Mouse (Mus musculus) kidney, embryonic 16.5 days (tissue): ENCODE measurements around the gene Mettl26. TPM values are rescaled to one million over a fixed set of nuclear protein-coding genes. Genes with fewer than 3 reads are reported as not detected.

Source experiments
- ATAC-seq: fragments of 200-750 bp; cut with Nextera tagmentation; 2 replicates; pipeline ENCODE4 v1.8.0; 2017; ENCODE audit warnings: moderate TSS enrichment; ENCODE audit not compliant: low FRiP score, low TSS enrichment
- H3K27ac ChIP-seq: fragments of 300-500 bp; sonication (generic); 2 replicates; pipeline ENCODE4 v1.5.1; 2014; ENCODE audit warnings: low read length
- H3K27me3 ChIP-seq: fragments of 300-500 bp; sonication (generic); 2 replicates; pipeline ENCODE4 v1.6.1; 2014; ENCODE audit warnings: low read length, control low read depth, mixed read lengths; ENCODE audit not compliant: insufficient read depth
- H3K36me3 ChIP-seq: fragments of 300-500 bp; sonication (generic); 2 replicates; pipeline ENCODE4 v1.6.1; 2014; ENCODE audit warnings: low read length, control low read depth, mixed read lengths; ENCODE audit not compliant: insufficient read depth
- H3K4me1 ChIP-seq: fragments of 300-500 bp; sonication (generic); 2 replicates; pipeline ENCODE4 v1.6.1; 2014; ENCODE audit warnings: low read length, control low read depth, mixed read lengths; ENCODE audit not compliant: insufficient read depth
- H3K4me2 ChIP-seq: fragments of 300-500 bp; sonication (generic); replicated peaks from 2 replicates; pipeline ENCODE4 v1.6.1; 2014; ENCODE audit warnings: low read depth, low read length
- H3K4me3 ChIP-seq: fragments of 300-500 bp; sonication (generic); 2 replicates; pipeline ENCODE4 v1.5.1; 2014; ENCODE audit warnings: mild to moderate bottlenecking, low read length
- H3K9ac ChIP-seq: fragments of 300-500 bp; sonication (generic); replicated peaks from 2 replicates; pipeline ENCODE4 v1.6.1; 2014; ENCODE audit warnings: low read length
- H3K9me3 ChIP-seq: fragments of 300-500 bp; sonication (generic); 2 replicates; pipeline ENCODE4 v1.6.1; 2016; ENCODE audit warnings: low read length, control low read depth
- WGBS: fragments of 180-500 bp; shearing (Covaris S2); extraction: QIAGEN DNeasy Blood & Tissue Kit; methylation state at CpG from one replicate; pipeline ENCODE4 v1.1.7; 2014; 5-methylcytosine and 5-hydroxymethylcytosine counted together
- polyA plus RNA-seq: library from polyadenylated mRNA; unstranded; fragments of >200 nt; fragmentation: Nextera tagmentation; extraction: Ambion mirVana; gene quantifications from 2 replicates; pipeline ENCODE4 v1.2.1, GENCODE M21; 2015

Mettl26 gene
- polyA plus RNA-seq, 1 experiment from 2014 or later = 100 TPM

GRCm38 (mm10) chr17:25836397-25837075, 38.3 kb upstream of the Mettl26 start:
- H3K4me3 ChIP-seq = peak overlapping the region; percentile 42
- H3K4me1 ChIP-seq = peaks cover 46% of the 10 kb centered on the region
- peak overlapping the region; percentile 79 for H3K4me2 ChIP-seq
- WGBS = 13% methylated on average over 23 of the region's 23 CpGs
- H3K27me3 ChIP-seq = no peaks in the 10 kb centered on the region
- peak overlapping the region; percentile 81 for H3K27ac ChIP-seq
- H3K9ac ChIP-seq = peak overlapping the region; percentile 71
- H3K9me3 ChIP-seq = no peaks in the 10 kb centered on the region
- peaks cover 37% of the 10 kb centered on the region for H3K36me3 ChIP-seq
- no peak for ATAC-seq

- Histone ChIP-seq H3K36me3 (peaks cover 41% of the 10 kb centered on the region), H3K4me3 (peak within 1 kb of the TSS; percentile 42), H3K9me3 (no peaks in the 10 kb centered on the region), H3K27me3 (no peaks in the 10 kb centered on the region), H3K4me2 (peak within 1 kb of the TSS; percentile 79), H3K4me1 (peaks cover 41% of the 10 kb centered on the region), H3K9ac (peak within 1 kb of the TSS; percentile 71), H3K27ac (peak within 1 kb of the TSS; percentile 81)
- peak; percentile 18 for ATAC-seq
- WGBS = 2% methylated on average over 29 of the region's 29 CpGs
Measured at GRCm38 (mm10) chr17:25837076-25837410, 37.8 kb upstream of the Mettl26 start, which contains the start of gene Rhbdl1. Rhbdl1 (minus strand) TSS chr17:25837295.

- Histone ChIP-seq H3K4me3 (peak overlapping the region; percentile 42), H3K4me1 (peaks cover 40% of the 10 kb centered on the region)
Measured at GRCm38 (mm10) chr17:25837533-25837932, 37.3 kb upstream of the Mettl26 start.

GRCm38 (mm10) chr17:25838904-25839303, 36.0 kb upstream of the Mettl26 start:
- Histone ChIP-seq H3K4me1 (peaks cover 48% of the 10 kb centered on the region), H3K9me3 (no peaks in the 10 kb centered on the region), H3K9ac (no peak overlapping the region), H3K4me2 (no peak overlapping the region), H3K27me3 (no peaks in the 10 kb centered on the region), H3K4me3 (no peak overlapping the region), H3K36me3 (peaks cover 48% of the 10 kb centered on the region), H3K27ac (no peak overlapping the region)
- 89% methylated on average over 4 of the region's 4 CpGs for WGBS
- no peak for ATAC-seq

More at GRCm38 (mm10) chr17:25837533-25837932, 37.3 kb upstream of the Mettl26 start:
- Histone ChIP-seq H3K9ac (peak overlapping the region; percentile 71; the same call in 1 of the 2 replicates), H3K9me3 (no peaks in the 10 kb centered on the region), H3K27ac (peak overlapping the region; percentile 81), H3K27me3 (no peaks in the 10 kb centered on the region), H3K4me2 (peak overlapping the region; percentile 79), H3K36me3 (peaks cover 46% of the 10 kb centered on the region)
- ATAC-seq = no peak
- WGBS = 62% methylated on average over 3 of the region's 3 CpGs

- Histone ChIP-seq H3K36me3 (peaks cover 48% of the 10 kb centered on the region), H3K27ac (no peak overlapping the region; the same call in 1 of the 2 replicates), H3K4me3 (no peak overlapping the region), H3K9me3 (no peaks in the 10 kb centered on the region), H3K27me3 (no peaks in the 10 kb centered on the region), H3K4me1 (peaks cover 42% of the 10 kb centered on the region), H3K9ac (no peak overlapping the region), H3K4me2 (no peak overlapping the region)
- no peak for ATAC-seq
- 80% methylated on average over 14 of the region's 14 CpGs for WGBS
Measured at GRCm38 (mm10) chr17:25839455-25840235, 35.2 kb upstream of the Mettl26 start.

DNA sequence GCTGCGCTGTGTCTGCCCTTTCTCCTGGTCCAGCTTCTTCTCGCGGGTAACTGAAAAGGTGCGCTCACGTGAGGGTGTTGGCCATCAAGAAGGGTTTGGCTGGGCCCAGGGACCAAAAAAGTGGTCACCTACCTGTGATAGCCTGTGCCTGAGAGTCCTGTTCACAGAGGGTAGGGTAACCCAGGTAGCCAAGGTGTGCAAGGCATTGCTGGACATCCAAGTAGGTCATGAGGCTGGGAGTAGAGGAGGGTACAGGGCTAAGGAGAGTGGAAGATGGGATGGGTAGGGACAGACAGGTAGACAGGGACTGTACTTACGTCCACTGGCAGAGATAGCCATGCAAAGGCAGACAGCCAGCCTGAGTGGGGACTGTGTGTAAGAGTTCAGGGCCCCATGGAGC, 34.4 kb upstream of the Mettl26 start:
- H3K9me3 ChIP-seq = no peaks in the 10 kb centered on the region
- peaks cover 48% of the 10 kb centered on the region for H3K36me3 ChIP-seq
- H3K27ac ChIP-seq = no peak overlapping the region
- WGBS = 96% methylated on average over 6 of the region's 6 CpGs
- no peak for ATAC-seq
- peaks cover 40% of the 10 kb centered on the region for H3K4me1 ChIP-seq
- H3K4me2 ChIP-seq = no peak overlapping the region
- no peaks in the 10 kb centered on the region for H3K27me3 ChIP-seq
- H3K9ac ChIP-seq = no peak overlapping the region
- H3K4me3 ChIP-seq = no peak overlapping the region

- Histone ChIP-seq H3K36me3 (peaks cover 50% of the 10 kb centered on the region), H3K9me3 (no peaks in the 10 kb centered on the region), H3K4me1 (peaks cover 33% of the 10 kb centered on the region), H3K27me3 (no peaks in the 10 kb centered on the region), H3K4me2 (no peak within 1 kb of the TSS), H3K27ac (no peak within 1 kb of the TSS), H3K9ac (no peak within 1 kb of the TSS), H3K4me3 (no peak within 1 kb of the TSS)
- no peak for ATAC-seq
- WGBS = 92% methylated on average over 22 of the region's 22 CpGs
Measured at GRCm38 (mm10) chr17:25841117-25841880, 33.6 kb upstream of the Mettl26 start, which contains the start of gene Gm20683. Gm20683 (minus strand) TSS chr17:25841763.

DNA sequence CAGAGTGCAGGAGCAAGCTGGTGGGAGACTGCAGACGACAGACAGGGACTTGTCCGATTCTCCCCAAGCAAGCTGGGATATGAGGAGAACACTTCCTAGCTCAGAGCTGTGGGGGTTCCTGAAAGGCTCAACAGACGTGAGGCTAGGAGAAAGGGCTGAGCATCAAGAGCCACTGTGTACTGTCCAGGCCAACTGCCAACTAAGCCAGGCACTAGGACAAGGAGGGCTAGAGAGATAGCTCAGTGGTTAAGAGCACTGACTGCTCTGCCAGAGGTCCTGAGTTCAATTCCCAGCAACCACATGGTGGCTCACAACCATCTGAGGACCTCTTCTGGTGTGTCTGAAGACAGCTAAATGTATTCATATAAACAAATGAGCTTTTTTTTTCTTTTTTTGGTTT, 32.4 kb upstream of the Mettl26 start:
- Histone ChIP-seq H3K27ac (no peak overlapping the region), H3K36me3 (peaks cover 49% of the 10 kb centered on the region), H3K27me3 (no peaks in the 10 kb centered on the region), H3K4me3 (no peak overlapping the region), H3K4me2 (no peak overlapping the region), H3K9me3 (no peaks in the 10 kb centered on the region), H3K9ac (no peak overlapping the region), H3K4me1 (peaks cover 21% of the 10 kb centered on the region)
- 72% methylated on average over 3 of the region's 3 CpGs for WGBS
- ATAC-seq = no peak

DNA sequence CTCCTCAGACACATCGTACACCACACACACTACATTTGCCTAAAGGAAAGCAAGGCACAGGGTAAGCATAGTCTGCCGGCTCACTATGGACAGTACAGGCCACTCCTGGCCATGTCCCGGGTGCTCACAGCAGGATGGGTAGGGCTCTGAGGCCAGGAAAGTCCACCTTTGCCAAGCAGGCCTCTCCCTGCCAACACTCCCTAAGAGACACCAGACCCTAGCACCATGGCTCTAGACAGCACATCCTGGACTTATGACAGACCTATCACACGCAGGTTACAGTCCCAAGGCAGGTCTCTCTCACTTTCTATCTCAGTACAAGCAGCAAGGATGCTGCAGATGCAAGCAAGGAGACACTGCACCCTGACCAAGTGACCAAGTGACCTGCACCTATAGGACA, 31.8 kb upstream of the Mettl26 start:
- H3K36me3 ChIP-seq = peaks cover 49% of the 10 kb centered on the region
- H3K4me3 ChIP-seq = peak overlapping the region; percentile 75
- peaks cover 16% of the 10 kb centered on the region for H3K4me1 ChIP-seq
- H3K4me2 ChIP-seq = peak overlapping the region; percentile 81
- no peak for ATAC-seq
- no peaks in the 10 kb centered on the region for H3K27me3 ChIP-seq
- no peaks in the 10 kb centered on the region for H3K9me3 ChIP-seq
- H3K27ac ChIP-seq = no peak overlapping the region
- WGBS = 92% methylated on average over 4 of the region's 4 CpGs
- peak overlapping the region; percentile 77 for H3K9ac ChIP-seq
